Mouse (Mus musculus) kidney, adult 11 months (tissue): ENCODE data around the gene Bag3.
"Not testable (repeated sequence)": the region's sequence is repeated elsewhere in the genome, so short reads cannot be mapped to it uniquely, and the experiment has no call there.

ENCODE experiments used
- DNase-seq: peaks from one replicate; pipeline ENCODE4 v3.0.0; 2022

Gene Bag3

GRCm38 (mm10) chr7:128570657-128571056 is 47.2 kb downstream of the Bag3 start:
- DNase-seq, result not testable (repeated sequence)

GRCm38 (mm10) chr7:128572030-128572429 is 48.6 kb downstream of the Bag3 start:
- DNase-seq, result no peak

- DNase-seq, result no peak
These were observed 51.8 kb downstream of the Bag3 start for GRCm38 (mm10) chr7:128575211-128575610.

GRCm38 (mm10) chr7:128575794-128576193 is 52.4 kb downstream of the Bag3 start:
- no peak for DNase-seq

GRCm38 (mm10) chr7:128577607-128578006 is 54.2 kb downstream of the Bag3 start:
- DNase-seq, result no peak

- no peak for DNase-seq
These were observed 55.0 kb downstream of the Bag3 start for GRCm38 (mm10) chr7:128578199-128578945.

GRCm38 (mm10) chr7:128579381-128579780 is 56.0 kb downstream of the Bag3 start:
- DNase-seq, result no peak

GRCm38 (mm10) chr7:128580318-128580717 is 56.9 kb downstream of the Bag3 start:
- no peak for DNase-seq

GRCm38 (mm10) chr7:128581864-128582484 is 58.6 kb downstream of the Bag3 start:
- DNase-seq, result no peak

GRCm38 (mm10) chr7:128583213-128583948 is 60.0 kb downstream of the Bag3 start:
- peak; percentile 56 for DNase-seq

GRCm38 (mm10) chr7:128587334-128587933 is 64.0 kb downstream of the Bag3 start:
- no peak for DNase-seq

- DNase-seq, result no peak
These were observed 68.1 kb downstream of the Bag3 start for GRCm38 (mm10) chr7:128591345-128592084.

GRCm38 (mm10) chr7:128592118-128592935 is 68.9 kb downstream of the Bag3 start:
- DNase-seq, result no peak

GRCm38 (mm10) chr7:128592936-128593241 is 69.5 kb downstream of the Bag3 start:
- DNase-seq, result no peak

GRCm38 (mm10) chr7:128596274-128596673 is 72.9 kb downstream of the Bag3 start:
- DNase-seq, result no peak
